Mouse (Mus musculus): ENCODE measurements around the gene Hmgn1.

GRCm38 (mm10) chr16:96091515-96092504 lies 35.7 kb downstream of the Hmgn1 start:
- TF ChIP-seq CTCF (IDR thresholded peaks at IDR 0.05; ENCODE audit: borderline replicate concordance, insufficient read depth, low read length), result no peak
- 0 out of 2 replicates have a peak, but pooled peaks have one; percentile 18 for TF ChIP-seq POLR2A (IDR thresholded peaks at IDR 0.05; ENCODE audit: low read depth, low read length)

Measured in embryonic fibroblast, embryonic 13.5 days (primary cell).